Mouse (Mus musculus): ENCODE measurements at regions not wholly inside any gene's neighbourhood (a gene's known extent, or its start where the extent isn't known, plus 50 kb on each side); places are given as distances from the start of the nearest gene placed in this dataset.

DNA sequence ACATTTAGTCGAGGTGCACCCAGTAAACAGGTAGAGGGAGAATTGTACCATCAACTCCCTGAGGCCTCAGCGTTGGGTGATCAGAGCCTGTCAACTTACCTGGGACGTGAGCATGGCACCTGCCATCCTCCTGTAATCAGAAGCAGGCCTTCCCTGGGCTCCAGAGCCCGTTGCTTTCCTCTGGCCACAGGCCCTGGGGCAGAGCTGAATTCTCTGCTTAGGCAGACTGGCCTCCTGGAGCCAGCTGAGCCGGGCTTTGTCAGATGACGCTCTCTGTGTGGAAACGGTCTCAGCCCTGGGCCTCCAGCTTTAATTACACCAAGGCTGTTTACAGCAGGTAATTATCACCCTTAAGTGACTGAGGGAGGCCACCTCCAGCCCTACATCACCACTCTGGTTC, 92.6 kb upstream of the Pmepa1 start:
- DNase-seq (ENCODE audit: low spot score in 2 of 2): no peak

DNA sequence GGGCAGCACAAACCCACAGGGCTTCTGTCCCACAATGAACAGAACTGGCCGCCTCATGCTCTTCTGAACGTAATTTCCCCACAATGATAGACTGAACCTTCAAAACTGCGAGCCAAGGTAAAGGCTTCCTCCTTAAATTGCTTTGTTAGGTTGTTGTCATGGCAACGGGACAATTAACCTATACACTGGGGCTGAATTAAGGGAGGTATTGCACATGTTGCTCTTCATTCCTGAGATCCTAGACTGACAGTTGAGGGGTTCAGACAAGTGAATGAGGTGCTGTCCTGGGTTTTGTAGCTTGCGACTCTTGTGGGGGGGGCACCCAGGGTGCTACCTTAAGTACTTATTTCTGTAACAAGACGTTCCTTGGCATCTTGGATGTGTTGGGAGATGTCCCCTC, 100.6 kb upstream of the Pmepa1 start:
- DNase-seq (ENCODE audit: low spot score in 2 of 2): no peak

DNA sequence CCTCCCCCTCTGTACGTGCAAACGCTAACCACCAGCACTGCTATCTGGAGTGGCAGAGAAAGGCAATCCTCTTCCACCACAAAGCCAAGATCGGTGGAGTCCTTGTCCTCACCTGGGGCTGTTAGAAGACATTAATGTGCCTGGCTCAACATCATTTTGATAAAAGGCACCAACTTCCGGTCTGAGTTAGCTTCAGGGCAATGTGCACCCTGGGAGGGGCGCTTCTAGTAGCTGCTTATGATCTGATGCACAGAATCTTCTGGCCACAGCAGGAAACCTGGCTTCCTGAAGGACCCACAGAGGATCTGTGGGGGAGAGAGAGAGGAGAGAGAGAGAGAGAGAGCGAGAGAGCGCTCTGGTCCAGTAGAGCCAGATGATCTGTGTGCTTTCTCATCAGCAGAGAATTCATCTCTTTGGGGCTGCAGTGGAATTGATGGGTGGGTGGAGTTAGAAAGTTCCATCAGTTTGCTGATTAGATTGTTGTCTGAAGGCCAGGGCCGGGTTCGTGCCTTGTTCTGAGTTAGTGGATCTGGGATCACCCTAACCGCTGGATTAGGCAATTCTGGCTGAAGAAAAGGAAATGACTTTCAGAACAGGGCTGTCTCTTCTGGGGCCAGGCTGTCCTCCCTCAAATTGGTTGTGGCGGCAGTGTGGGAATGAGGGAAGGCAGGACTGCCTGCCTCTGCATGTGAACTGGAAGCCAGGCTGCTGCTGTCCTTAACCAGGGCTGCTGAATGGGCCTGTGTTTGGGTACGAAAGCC, 101.3 kb upstream of the Pmepa1 start:
- no peak for DNase-seq (ENCODE audit: low spot score in 2 of 2)

DNA sequence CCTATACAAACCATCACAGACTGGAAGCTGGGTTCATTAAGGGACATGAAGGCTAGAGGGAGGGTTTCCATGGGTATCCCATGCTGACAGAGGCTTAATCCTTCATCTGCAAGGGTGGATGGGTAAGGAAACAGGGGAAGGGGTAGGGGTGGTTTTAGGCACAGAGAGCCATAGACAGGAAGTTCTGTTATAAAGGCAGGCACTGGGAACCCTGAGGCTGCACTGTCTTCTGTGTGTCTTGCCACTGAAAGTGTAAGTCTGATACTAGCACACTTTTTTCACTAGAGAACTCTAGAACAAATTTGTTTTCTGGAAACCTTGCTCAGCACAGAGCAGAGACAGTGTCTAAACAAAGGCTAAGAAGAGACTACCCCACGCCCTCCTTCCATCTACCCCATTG, 103.4 kb upstream of the Pmepa1 start:
- no peak for DNase-seq (ENCODE audit: low spot score in 2 of 2)

DNA sequence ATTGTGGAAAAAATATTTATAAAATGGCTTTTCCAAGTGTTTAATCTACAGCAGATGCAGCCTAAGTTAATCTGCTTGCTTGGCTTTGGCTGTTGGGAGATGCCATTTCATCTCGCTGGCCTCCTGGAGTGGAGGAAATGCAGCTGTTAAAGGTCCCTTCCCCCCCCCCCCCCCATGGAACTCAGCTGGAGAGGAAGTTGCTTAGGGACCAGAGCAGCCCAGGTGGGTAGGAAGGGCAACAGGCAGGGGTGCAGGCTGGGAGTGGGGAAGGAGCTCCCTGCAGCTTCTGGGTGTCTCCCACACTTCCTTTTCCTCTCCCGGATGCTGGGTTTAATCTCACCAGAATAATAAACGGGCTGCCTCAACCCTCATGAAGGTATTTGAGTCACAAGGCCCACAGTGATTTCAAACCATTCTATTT, 104.0 kb upstream of the Pmepa1 start:
- no peak for DNase-seq (ENCODE audit: low spot score in 2 of 2)

DNA sequence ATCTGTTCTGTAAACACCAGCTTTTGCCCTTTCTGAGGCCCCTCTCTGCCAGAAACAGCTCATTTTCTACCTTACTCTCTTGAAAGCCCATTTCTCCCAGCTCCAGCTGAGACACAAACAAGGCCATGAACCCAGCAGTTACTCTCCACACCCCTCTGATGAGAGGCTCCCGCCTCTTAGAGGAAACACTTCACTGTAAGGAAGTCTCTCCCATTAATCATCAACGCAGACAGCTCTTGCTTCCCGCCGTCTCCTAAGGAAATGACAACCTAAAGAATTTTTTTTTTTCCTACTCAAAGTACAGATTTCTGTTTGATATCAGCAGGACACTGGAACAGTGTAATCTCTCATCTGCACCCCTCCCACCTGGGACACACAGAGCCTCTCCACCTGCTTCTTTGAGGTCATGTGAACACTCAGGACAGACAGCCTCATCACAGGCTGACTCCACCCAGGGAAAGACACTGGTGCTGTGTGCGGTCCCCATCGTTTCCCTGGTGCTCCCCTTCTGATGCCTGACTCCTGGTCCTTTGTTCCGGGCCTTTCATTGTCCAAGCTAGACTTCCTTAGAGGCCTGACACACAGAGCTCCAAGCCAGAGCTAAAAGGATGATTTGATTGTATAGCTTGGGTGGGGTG, 106.0 kb upstream of the Pmepa1 start:
- DNase-seq (ENCODE audit: low spot score in 2 of 2): no peak

DNA sequence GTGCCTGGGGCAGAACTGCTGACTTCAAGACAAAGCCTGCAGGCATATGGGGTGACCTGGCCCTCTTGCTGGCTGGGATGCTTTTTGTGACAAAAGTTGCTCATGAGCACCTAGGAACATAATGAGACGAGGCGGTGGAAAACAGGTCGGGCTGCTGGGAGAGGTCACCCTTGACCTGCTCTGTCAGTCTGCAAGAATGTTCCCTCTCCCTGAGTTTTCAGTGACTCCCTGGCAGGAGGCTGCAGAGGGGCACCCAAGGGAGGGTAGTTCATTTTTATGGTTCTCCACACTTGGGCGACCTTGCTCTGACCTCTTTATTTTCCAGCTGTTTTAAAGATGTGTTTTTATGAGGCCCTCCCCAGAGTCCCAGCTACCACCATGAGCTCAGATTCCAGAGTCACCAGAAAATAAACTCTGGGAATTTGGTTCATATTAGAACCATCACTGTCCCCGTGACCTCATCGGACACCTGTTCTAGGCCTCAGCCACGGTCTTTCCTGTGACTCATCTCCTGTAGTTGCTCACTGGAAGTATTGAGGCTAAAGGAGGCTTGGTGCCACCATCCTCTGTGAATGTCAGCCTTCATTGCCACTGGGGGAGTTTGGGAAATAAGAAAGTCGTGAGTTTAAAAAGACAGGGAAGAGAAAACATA, 108.7 kb upstream of the Pmepa1 start:
- no peak for DNase-seq (ENCODE audit: low spot score in 2 of 2)

DNA sequence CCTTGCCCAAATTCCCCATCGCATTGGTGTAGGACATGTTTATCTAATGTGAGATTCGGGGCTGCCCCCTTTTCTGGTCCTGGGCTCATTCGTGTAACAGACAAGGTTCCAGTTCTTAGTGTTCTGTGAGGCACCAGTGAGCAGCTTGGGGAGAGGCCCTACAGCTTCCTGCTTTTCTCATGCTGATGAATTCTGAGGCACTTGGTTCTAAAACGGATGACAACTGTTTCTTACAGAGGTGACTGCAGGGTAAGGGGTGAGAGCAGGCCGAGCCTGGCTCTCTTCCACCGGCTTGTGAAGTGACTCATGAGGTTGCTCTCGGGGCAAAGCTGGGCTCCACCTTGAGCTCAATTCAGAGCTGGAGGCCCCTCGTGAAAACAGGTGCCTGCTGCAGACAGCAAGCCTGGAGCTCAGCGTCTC, 109.4 kb upstream of the Pmepa1 start:
- no peak for DNase-seq (ENCODE audit: low spot score in 2 of 2)

DNA sequence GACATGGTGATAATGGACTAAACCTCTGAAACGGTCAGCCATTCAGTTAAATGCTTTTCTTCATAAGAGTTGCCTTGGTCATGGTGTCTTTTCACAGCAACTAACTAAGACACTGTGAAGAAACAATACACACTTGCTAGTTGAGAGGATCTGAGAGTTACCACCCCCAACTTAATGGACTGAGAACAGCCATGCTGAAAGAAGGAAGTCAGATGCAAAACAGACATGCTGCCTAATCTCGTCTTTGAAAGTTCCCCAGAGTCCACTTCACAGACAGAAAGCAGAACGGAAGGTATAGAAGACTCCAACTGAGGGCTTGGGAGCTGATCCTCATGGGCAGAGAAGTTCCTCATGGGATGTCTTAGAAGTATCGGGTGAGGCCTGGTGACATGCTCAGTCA, 111.8 kb upstream of the Pmepa1 start:
- DNase-seq (ENCODE audit: low spot score in 2 of 2): no peak

DNA sequence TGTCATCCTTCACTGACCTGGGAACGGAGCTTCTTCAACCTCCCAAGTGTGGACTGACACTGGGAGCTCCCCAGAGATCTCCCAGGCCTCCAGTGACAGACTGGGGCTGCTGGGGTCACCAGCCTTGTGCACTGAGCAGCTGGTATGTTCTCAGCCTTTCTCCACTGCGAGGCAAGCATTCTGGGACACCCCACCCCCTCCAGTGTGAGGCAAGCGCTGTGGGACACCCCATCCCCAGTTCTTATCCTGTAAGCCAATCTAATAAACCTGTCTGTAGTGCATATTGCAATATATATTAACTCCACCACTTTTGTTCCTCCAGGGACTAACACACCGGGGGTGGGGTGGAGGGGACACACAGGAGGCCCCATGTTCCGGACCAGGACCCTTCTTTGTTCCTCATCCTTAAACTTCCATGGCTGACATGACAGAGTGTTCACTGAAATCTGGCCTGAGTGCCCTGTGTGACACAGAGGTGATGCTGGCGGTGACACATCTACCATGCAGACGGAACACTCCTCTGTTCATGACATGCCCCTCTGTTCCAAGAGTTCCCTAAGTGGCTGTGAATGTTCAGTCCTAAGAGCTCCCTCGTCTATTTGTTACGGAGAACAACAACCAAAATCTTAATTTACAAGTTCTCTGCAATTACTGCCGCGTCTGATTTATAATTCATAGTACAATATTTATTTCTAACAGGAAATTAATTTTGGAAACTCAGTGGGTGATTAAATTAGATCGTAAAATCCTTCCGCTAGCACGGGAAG, 116.4 kb upstream of the Pmepa1 start:
- DNase-seq (ENCODE audit: low spot score in 2 of 2): no peak

DNA sequence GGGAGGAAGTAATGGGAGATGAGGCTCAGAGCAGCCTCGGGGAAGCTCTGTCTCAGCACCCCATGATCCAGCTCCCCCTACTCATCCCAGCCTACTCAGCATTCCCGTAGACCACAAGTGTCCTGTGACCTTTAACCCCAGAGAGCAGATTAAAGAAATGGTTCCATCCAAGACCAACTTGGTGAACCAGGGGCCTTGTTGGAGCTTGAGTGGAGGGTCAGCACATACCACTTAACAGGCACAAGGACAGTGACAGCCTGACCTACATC, 116.9 kb upstream of the Pmepa1 start:
- DNase-seq (ENCODE audit: low spot score in 2 of 2): no peak

DNA sequence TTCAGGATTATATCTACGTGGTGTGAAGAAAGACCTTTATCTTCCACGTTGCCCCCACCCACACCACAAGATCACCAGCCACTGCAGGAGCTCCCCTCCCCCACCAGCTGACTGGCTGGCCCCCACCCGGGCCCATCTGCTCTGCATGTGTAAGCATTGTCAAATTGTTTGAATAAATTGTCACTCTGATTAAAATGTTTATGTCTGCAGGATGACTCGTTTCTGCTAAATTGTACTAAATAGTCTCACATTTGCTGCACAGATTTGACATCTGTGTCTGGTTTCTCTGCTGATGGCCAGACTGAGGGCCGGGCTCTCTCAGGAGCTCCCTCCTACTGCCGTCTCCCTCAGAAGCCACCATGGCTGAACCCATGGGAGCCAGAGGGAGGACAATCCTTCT, 119.2 kb upstream of the Pmepa1 start:
- DNase-seq (ENCODE audit: low spot score in 2 of 2): no peak

DNA sequence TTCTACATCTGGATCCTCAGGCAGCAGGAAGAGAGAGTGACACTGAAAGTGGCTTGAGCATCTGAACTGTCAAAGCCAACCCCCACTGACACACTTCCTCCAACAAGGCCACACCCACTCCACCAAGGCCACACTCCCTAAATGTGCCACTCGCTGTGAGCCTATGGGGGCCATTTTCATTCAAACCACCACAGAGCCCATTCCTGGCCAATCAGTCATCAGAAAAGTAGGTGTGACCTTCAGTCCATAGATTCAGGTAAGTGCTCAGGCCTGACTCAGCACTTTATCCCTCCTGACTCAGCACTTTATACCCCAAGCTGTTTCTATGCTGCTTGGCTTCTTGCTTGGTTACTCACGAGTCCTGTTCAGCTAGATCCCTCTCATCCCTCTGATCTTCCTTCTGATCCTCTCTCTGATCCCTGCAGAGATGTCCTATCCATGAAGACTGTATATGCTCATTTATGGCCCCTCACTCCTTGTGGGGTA, 121.6 kb upstream of the Pmepa1 start:
- DNase-seq (ENCODE audit: low spot score in 2 of 2): no peak

DNA sequence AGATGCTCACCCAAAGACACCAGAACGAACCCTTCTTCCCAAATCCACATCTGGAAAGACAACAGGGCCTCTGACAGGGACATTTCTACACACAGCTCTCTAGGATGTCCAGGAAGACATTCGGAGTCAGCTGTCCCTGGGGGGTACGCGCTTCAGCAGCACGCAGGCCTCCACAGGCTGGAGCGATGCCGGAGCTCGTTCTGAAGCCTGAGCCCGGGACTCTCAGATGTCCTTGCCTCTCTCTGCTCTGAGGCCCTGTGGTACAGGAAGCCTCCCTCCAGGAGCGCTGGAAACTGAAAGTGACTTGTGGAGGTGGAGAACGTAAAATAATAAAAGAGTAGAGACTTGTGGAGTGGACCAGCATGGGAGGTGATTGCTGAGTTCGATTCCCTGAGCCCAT, 116.8 kb upstream of the 1700021F07Rik start:
- no peak for DNase-seq (ENCODE audit: low spot score in 2 of 2)

DNA sequence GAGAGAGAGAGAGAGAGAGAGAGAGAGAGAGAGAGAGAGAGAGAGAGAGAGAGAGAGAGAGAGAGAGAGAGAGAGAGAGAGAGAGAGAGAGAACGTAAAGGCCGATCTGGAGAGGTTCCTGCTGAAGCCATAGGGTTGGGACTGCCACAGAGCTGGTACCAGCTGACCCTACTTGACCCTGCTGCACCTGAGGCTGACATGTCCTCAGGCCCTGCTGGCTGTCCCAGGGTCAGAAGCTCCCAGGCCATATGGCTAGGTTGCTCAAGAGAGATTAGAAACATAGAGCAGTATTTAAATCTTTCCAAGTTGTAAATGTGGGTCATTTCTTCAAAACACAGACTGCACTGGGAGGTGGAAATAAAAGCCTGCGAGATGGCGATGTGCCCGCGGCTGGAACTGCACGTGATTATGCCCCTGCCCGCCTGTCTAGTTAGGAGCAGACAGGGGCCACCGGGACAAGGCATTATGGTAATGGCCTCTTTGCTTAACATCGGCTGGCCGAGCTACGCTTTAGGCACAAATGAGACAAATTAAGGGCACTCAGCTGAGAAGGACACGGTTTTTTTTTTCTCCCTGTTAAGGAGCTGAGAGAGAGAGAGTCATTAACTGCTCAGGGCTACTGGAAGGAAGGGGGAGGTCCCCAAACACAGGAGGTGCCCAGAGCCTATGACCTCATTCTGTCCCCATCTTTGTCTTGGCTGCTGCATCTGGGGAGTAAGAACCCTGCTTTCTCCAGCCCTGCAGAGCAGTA, 115.9 kb upstream of the 1700021F07Rik start:
- peak; percentile 41 to 49 for DNase-seq (ENCODE audit: low spot score in 2 of 2)

DNA sequence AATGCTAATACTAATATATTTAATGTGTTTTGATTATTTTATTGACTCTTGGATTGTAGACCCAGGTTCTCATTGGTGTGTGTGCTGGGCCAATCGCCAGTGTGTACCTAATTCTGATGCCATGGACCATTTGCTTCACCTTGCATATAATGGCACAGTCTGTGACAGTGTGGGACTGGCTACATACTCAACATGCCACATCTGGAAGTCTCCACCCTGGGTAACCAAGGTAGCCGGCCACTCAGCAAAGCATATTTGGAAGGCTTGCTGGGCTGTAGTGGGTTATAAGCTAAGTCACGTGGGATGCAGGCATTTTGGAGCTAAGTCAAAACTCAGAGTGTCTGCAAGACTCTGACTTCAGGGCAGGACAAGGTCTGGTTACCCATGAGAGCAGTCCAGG, 115.3 kb upstream of the 1700021F07Rik start:
- no peak for DNase-seq (ENCODE audit: low spot score in 2 of 2)

DNA sequence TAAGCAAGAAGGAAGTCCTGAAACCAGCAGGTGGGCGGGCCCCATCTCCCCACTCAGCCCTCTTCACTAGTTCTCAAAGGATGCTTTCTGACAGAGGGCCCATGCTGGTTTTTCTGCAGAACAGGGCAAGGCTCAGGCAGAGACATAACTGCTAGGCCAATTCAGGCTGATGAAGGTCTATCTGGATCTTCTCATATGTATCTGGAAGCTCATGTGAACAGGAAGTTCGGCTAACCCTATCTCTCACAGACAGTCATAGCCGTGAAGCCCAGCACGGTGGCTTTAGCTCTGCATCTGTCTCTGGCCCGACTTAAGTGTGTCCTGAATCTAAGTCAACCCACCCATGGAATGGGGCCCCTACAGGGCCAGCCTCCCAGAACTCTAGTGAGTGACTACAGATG, 113.7 kb upstream of the 1700021F07Rik start:
- no peak for DNase-seq (ENCODE audit: low spot score in 2 of 2)

DNA sequence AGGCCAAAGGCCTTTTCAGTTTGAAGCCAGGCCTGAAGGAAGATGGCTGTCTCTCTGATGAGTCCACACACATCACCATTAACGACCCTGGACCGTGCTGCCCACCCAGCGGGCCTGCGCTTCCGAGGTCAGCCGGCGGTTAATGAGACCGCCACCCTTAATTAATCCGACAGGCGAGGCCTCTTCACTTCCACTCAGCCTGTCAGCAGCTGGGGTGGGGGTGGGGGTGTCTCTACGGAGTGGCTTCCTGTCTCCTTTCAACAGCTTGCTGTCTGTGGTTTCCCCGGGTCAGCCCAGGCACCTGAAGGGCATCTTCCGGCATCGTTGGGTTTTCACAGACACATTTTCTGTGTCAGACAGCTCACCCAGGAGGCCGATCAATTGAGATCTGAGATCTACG, 113.0 kb upstream of the 1700021F07Rik start:
- no peak for DNase-seq (ENCODE audit: low spot score in 2 of 2)

DNA sequence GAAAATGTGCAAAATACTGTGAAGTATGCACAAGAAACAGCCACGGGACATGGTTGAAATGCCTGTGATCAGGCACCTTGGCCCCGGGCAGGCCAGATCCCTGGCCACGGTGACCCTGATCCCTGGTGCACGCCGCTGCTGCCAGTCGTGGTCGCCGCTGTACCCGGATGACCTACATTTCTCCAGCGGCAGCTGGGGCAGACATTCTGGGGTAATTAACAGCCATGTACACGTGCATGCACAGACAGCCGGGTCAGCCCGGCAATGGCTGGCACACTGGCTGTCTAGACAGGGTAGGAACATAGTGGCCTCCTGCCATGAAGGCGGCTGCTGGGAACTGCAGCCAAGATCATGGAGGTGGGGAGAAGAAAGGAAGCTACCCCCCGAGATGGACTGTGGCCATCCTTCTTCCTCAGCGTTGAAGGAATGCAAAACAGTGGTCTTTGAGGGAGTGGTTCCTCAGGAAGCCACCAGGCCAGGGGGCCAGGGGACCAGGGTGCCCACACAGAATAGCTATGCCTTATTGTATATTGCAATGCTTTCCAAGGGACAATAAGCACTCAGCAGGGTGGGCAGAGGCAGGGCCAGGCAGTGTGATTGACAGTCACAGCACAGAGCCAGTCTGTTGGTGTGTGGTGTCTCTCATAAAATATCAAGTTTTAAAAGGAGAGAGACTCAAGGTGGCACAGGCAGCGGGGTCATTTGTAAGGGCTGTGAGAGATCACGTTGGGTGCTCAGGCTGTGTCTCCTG, 108.3 kb upstream of the 1700021F07Rik start:
- DNase-seq (ENCODE audit: low spot score in 2 of 2): peak in 1 of 2 experiments; percentile 27

DNA sequence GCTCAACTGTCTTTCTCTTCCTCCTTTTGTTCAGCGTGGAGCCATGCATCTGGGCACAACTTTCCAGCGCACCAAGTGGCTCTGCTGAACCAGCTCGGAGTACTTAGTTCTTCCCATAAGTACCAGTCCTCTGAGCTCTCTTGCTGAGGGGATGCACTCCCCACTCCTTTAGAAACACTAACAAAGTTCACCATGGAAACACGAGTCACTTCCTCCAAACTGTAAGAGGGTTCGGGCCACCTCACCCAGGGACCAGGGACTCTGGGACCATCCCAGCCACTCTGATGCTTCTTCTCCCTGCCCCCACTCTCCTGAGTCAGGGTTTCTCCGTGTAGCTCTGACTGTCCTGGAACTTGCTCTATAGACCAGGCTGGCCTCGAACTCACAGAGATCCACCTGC, 107.0 kb upstream of the 1700021F07Rik start:
- DNase-seq (ENCODE audit: low spot score in 2 of 2): no peak

DNA sequence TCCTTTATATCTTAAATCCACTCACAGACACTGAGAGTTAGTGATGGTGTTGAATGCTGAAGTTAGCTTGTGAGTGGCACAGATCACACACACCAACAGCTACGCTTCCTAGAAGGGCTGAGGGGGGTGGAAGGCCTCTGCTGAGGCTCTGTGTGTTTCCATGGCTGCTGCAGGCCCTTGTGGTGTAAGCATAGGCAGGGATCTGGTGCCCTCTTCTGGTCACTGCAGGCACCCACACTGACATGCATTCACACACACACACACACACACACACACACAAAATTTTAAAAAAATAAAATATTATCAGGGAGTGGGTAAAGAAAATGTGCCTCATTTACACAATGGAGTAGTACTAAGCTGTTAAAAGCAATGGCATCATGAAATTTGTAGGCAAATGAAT, 105.5 kb upstream of the 1700021F07Rik start:
- no peak for DNase-seq (ENCODE audit: low spot score in 2 of 2)

Data from right cerebral cortex, adult 2 months (tissue).